Mouse (Mus musculus) CH12.LX (cell line): ENCODE measurements around the gene Slc5a11. TPM values are rescaled to one million over a fixed set of nuclear protein-coding genes. Genes with fewer than 3 reads are reported as not detected.

ENCODE experiments used
- DNase-seq: peaks from one replicate; pipeline ENCODE4 v3.0.0-alpha.2; 2013; ENCODE audit errors: extremely low read depth
- H3K27ac ChIP-seq: 2 replicates; pipeline ENCODE4 v1.5.1; 2012; ENCODE audit warnings: low read depth, mild to moderate bottlenecking, control low read depth, moderate library complexity; ENCODE audit not compliant: insufficient read depth
- H3K27me3 ChIP-seq: replicated peaks from 2 replicates; pipeline ENCODE3; 2012; ENCODE audit warnings: inconsistent platforms
- H3K36me3 ChIP-seq, 2 experiments: replicated peaks in 1 of 2; 2 replicates each; pipeline versions ENCODE3 to v1.6.1; 2012; ENCODE audit warnings: inconsistent platforms in 1 of 2, low read length in 1 of 2, mild to moderate bottlenecking in 1 of 2, mixed read lengths in 1 of 2, moderate library complexity in 1 of 2; ENCODE audit not compliant: control insufficient read depth in 1 of 2, insufficient read depth in 1 of 2
- H3K4me1 ChIP-seq, 2 experiments: 2 replicates each; pipeline ENCODE4 v1.6.1; 2012; ENCODE audit warnings: inconsistent platforms in 1 of 2, moderate library complexity in 1 of 2; ENCODE audit not compliant: insufficient read depth in 2 of 2, control insufficient read depth in 1 of 2
- H3K4me2 ChIP-seq: 2 replicates; pipeline ENCODE4 v1.6.1; 2012; ENCODE audit warnings: low read depth, mild to moderate bottlenecking, control low read depth; ENCODE audit not compliant: poor library complexity, insufficient read depth, severe bottlenecking
- H3K4me3 ChIP-seq, 3 experiments: fragments of 150-350 bp in 1 of 3; sonication (generic) in 1 of 3; replicated peaks in 1 of 3; 2 replicates each; pipeline versions ENCODE3 to v1.5.1; 2011 to 2012; ENCODE audit warnings: low read depth in 2 of 3, low read length in 2 of 3, mild to moderate bottlenecking in 2 of 3, moderate library complexity in 2 of 3, control low read depth in 1 of 3, improper control_type of control experiment in 1 of 3, inconsistent platforms in 1 of 3, mixed read lengths in 1 of 3; ENCODE audit not compliant: poor library complexity in 1 of 3
- H3K79me2 ChIP-seq: replicated peaks from 2 replicates; pipeline ENCODE4 v1.6.1; 2012; ENCODE audit warnings: mild to moderate bottlenecking, moderate library complexity; ENCODE audit not compliant: control insufficient read depth, poor library complexity, insufficient read depth, severe bottlenecking; ENCODE audit errors: extremely low read depth
- H3K9ac ChIP-seq: 2 replicates; pipeline ENCODE4 v1.6.1; 2012; ENCODE audit warnings: low read depth, mild to moderate bottlenecking, control low read depth, moderate library complexity; ENCODE audit not compliant: insufficient read depth
- H3K9me3 ChIP-seq: replicated peaks from 2 replicates; pipeline ENCODE3; 2012; ENCODE audit warnings: low read length, inconsistent platforms, mixed read lengths
- BHLHE40 ChIP-seq: IDR thresholded peaks from 2 replicates; pipeline ENCODE4 v1.6.1; 2011; ENCODE audit warnings: mild to moderate bottlenecking, low read depth, low read length, improper control_type of control experiment
- CHD1 ChIP-seq: IDR thresholded peaks from 2 replicates; pipeline ENCODE4 v1.6.1; 2012; ENCODE audit warnings: low read depth, low read length, improper control_type of control experiment, inconsistent platforms
- CTCF ChIP-seq, 2 experiments: IDR thresholded peaks in 1 of 2; conservative IDR thresholded peaks in 1 of 2; 2 replicates each; pipeline ENCODE4 v1.5.1; 2011 to 2012; ENCODE audit warnings: low read depth in 2 of 2, low read length in 2 of 2, improper control_type of control experiment in 1 of 2, inconsistent platforms in 1 of 2, mild to moderate bottlenecking in 1 of 2, moderate library complexity in 1 of 2
- EP300 ChIP-seq: IDR thresholded peaks from 2 replicates; pipeline ENCODE4 v1.6.1; 2011; ENCODE audit warnings: low read length, improper control_type of control experiment
- HCFC1 ChIP-seq: IDR thresholded peaks from 2 replicates; pipeline ENCODE4 v1.6.1; 2012; ENCODE audit warnings: low read depth, mild to moderate bottlenecking, inconsistent platforms, low read length, improper control_type of control experiment
- IRF4 ChIP-seq: IDR thresholded peaks from 2 replicates; pipeline ENCODE4 v1.6.1; 2014; ENCODE audit warnings: low read depth, mild to moderate bottlenecking, inconsistent platforms, low read length, improper control_type of control experiment
- JUN ChIP-seq: IDR thresholded peaks from 2 replicates; pipeline ENCODE4 v1.6.1; 2011; ENCODE audit warnings: low read depth, mild to moderate bottlenecking, low read length, improper control_type of control experiment, moderate library complexity; ENCODE audit not compliant: insufficient read depth
- JUND ChIP-seq: conservative IDR thresholded peaks from 2 replicates; pipeline ENCODE4 v1.6.1; 2011; ENCODE audit warnings: low read depth, low read length, improper control_type of control experiment
- MAFK ChIP-seq: IDR thresholded peaks from 2 replicates; pipeline ENCODE4 v1.6.1; 2011; ENCODE audit warnings: low read length, improper control_type of control experiment; ENCODE audit not compliant: insufficient replicate concordance
- MAX ChIP-seq: IDR thresholded peaks from 2 replicates; pipeline ENCODE4 v1.6.1; 2011; ENCODE audit warnings: low read length, improper control_type of control experiment
- MAZ ChIP-seq: IDR thresholded peaks from 2 replicates; pipeline ENCODE4 v1.6.1; 2012; ENCODE audit warnings: low read depth, mild to moderate bottlenecking, inconsistent platforms, low read length, improper control_type of control experiment, moderate library complexity
- MEF2A ChIP-seq: IDR thresholded peaks from 2 replicates; pipeline ENCODE4 v1.6.1; 2014; ENCODE audit warnings: low read depth, mild to moderate bottlenecking, inconsistent platforms, low read length, improper control_type of control experiment, borderline replicate concordance
- MXI1 ChIP-seq: IDR thresholded peaks from 2 replicates; pipeline ENCODE4 v1.6.1; 2011; ENCODE audit warnings: mild to moderate bottlenecking, low read depth, low read length, improper control_type of control experiment
- MYC ChIP-seq: IDR thresholded peaks from 2 replicates; pipeline ENCODE4 v1.6.1; 2011; ENCODE audit warnings: low read depth, mild to moderate bottlenecking, improper control_type of control experiment, low read length
- NRF1 ChIP-seq: IDR thresholded peaks from 2 replicates; pipeline ENCODE4 v1.6.1; 2014; ENCODE audit warnings: low read depth, mild to moderate bottlenecking, inconsistent platforms, low read length, improper control_type of control experiment, moderate library complexity
- POLR2A ChIP-seq: IDR thresholded peaks from 2 replicates; pipeline ENCODE4 v1.6.1; 2011; ENCODE audit warnings: low read depth, mild to moderate bottlenecking, improper control_type of control experiment, low read length
- RCOR1 ChIP-seq: conservative IDR thresholded peaks from 2 replicates; pipeline ENCODE4 v1.6.1; 2012; ENCODE audit warnings: low read depth, mild to moderate bottlenecking, inconsistent platforms, low read length, improper control_type of control experiment
- SIN3A ChIP-seq: IDR thresholded peaks from 2 replicates; pipeline ENCODE4 v1.6.1; 2012; ENCODE audit warnings: low read length, improper control_type of control experiment, inconsistent platforms
- SMC3 ChIP-seq: IDR thresholded peaks from 2 replicates; pipeline ENCODE4 v1.6.1; 2011; ENCODE audit warnings: low read depth, low read length, improper control_type of control experiment
- TBP ChIP-seq: conservative IDR thresholded peaks from 2 replicates; pipeline ENCODE4 v1.6.1; 2011; ENCODE audit warnings: low read depth, low read length, improper control_type of control experiment
- TCF12 ChIP-seq: IDR thresholded peaks from 2 replicates; pipeline ENCODE4 v1.6.1; 2014; ENCODE audit warnings: low read depth, mild to moderate bottlenecking, inconsistent platforms, low read length, improper control_type of control experiment
- UBTF ChIP-seq: IDR thresholded peaks from 2 replicates; pipeline ENCODE4 v1.6.1; 2012; ENCODE audit warnings: low read depth, mild to moderate bottlenecking, inconsistent platforms, low read length, improper control_type of control experiment, moderate library complexity
- USF1 ChIP-seq: IDR thresholded peaks from 2 replicates; pipeline ENCODE4 v1.6.1; 2014; ENCODE audit warnings: low read depth, mild to moderate bottlenecking, inconsistent platforms, low read length, improper control_type of control experiment
- USF2 ChIP-seq: conservative IDR thresholded peaks from 2 replicates; pipeline ENCODE4 v1.6.1; 2011; ENCODE audit warnings: low read depth, low read length, improper control_type of control experiment
- ZC3H11A ChIP-seq: IDR thresholded peaks from 2 replicates; pipeline ENCODE4 v1.6.1; 2012; ENCODE audit warnings: low read depth, mild to moderate bottlenecking, inconsistent platforms, low read length, improper control_type of control experiment
- ZKSCAN1 ChIP-seq: IDR thresholded peaks from 2 replicates; pipeline ENCODE4 v1.6.1; 2012; ENCODE audit warnings: low read depth, inconsistent platforms, low read length, improper control_type of control experiment, borderline replicate concordance
- ZMIZ1 ChIP-seq: IDR thresholded peaks from 2 replicates; pipeline ENCODE4 v1.6.1; 2012; ENCODE audit warnings: low read depth, mild to moderate bottlenecking, inconsistent platforms, low read length, improper control_type of control experiment
- ZNF384 ChIP-seq: IDR thresholded peaks from 2 replicates; pipeline ENCODE4 v1.6.1; 2012; ENCODE audit warnings: low read depth, low read length, improper control_type of control experiment, inconsistent platforms
- dilution Hi-C: fragments of 300-500 bp; cut with MboI; formaldehyde crosslinking; loops from 2 replicates; pipeline ENCODE4 v1.14.3; 2020; ENCODE audit warnings: low sequenced_read_pairs; ENCODE audit not compliant: extremely low pct_unique_long_range_greater_than_20kb, extremely low pct_ligation_motif_present
- in situ Hi-C: fragments of 300-500 bp; cut with MboI; formaldehyde crosslinking; loops from 3 replicates; pipeline ENCODE4 v1.14.3; 2019; ENCODE audit warnings: low sequenced_read_pairs, low pct_ligation_motif_present, low pct_unique_long_range_greater_than_20kb, mixed read lengths
- polyA plus RNA-seq: library from polyadenylated mRNA; unstranded; fragments of >175 nt; gene quantifications from 2 replicates; pipeline ENCODE4 v1.2.1, GENCODE M21; 2012; ENCODE audit warnings: low read depth; ENCODE audit not compliant: insufficient read length
- total RNA-seq, 2 experiments: library from RNA; depleted of rRNA; stranded (reverse); fragments of 300-350 nt in 1 of 2; fragments of >200 nt in 1 of 2; gene quantifications; 2 replicates each; pipeline ENCODE4 v1.2.3; 2012 to 2014

Gene Slc5a11
- total and polyA plus RNA-seq, 3 experiments, result 0.38 to 1.3 (median 1.2) TPM

DNA sequence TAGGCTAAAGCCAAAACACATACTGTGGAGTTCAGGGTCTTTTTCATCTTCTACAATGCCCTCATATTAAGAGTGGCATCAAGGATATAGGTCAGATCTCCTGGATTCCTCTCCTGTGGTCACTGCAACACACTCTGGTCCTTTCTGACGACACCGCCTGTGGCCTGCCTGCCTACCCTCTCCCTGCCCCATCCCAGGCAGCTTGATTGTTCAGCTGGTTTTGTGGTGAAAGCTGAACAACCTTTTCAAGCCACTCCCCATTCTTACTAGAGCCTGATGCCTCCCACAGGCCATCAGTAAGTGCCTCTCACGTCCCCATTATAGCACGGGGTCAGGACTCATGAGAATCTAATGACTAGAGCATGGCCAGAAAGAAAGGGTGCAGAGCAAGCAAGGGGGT lies 74.6 kb downstream of the Slc5a11 start:
- in situ Hi-C loops, result no loop called here

GRCm38 (mm10) chr7:123291942-123292341 lies 77.4 kb downstream of the Slc5a11 start:
- Histone ChIP-seq H3K4me3 (no peak overlapping the region), H3K79me2 (no peaks in the 10 kb centered on the region; the same call in 1 of the 2 replicates), H3K4me1 (peaks cover 0 to 20% of the 10 kb centered on the region in 2 experiments; a peak in 2 of 4 replicates), H3K27ac (no peak overlapping the region), H3K9me3 (no peaks in the 10 kb centered on the region), H3K4me2 (no peak overlapping the region), H3K27me3 (no peaks in the 10 kb centered on the region), H3K36me3 (peaks cover 58 to 98% of the 10 kb centered on the region in 2 experiments), H3K9ac (no peak overlapping the region)
- dilution Hi-C loops, result no loop called here
- DNase-seq, result no peak
- in situ Hi-C loops, result no loop called here
- TF ChIP-seq RCOR1, result no peak
- TF ChIP-seq JUN, result no peak
- no peak for TF ChIP-seq NRF1
- no peak for TF ChIP-seq BHLHE40
- no peak for TF ChIP-seq USF1
- no peak for TF ChIP-seq TBP
- TF ChIP-seq USF2, result no peak
- no peak for TF ChIP-seq JUND
- no peak for TF ChIP-seq POLR2A
- TF ChIP-seq ZMIZ1, result no peak
- no peak for TF ChIP-seq HCFC1
- TF ChIP-seq MYC, result no peak
- no peak for TF ChIP-seq TCF12
- TF ChIP-seq ZNF384, result no peak

More for the DNA sequence above, 74.6 kb downstream of the Slc5a11 start:
- H3K4me2 ChIP-seq, result no peak overlapping the region
- peaks cover 59 to 97% of the 10 kb centered on the region in 2 experiments for H3K36me3 ChIP-seq
- H3K27ac ChIP-seq, result no peak overlapping the region
- no peaks in the 10 kb centered on the region; the same call in 1 of the 2 replicates for H3K79me2 ChIP-seq
- H3K4me1 ChIP-seq, result peaks cover 0 to 20% of the 10 kb centered on the region in 2 experiments; a peak in 2 of 4 replicates
- no peaks in the 10 kb centered on the region for H3K27me3 ChIP-seq
- H3K4me3 ChIP-seq, result no peak overlapping the region
- no peak for DNase-seq
- no peak overlapping the region for H3K9ac ChIP-seq
- dilution Hi-C loops, result no loop called here
- no peaks in the 10 kb centered on the region for H3K9me3 ChIP-seq
- TF ChIP-seq BHLHE40 (no peak), SIN3A (no peak), MAZ (no peak), CHD1 (no peak), ZC3H11A (no peak), IRF4 (no peak), MEF2A (no peak), ZKSCAN1 (no peak), CTCF (conservative IDR thresholded peaks at IDR 0.05 in 1 of 2, IDR thresholded peaks at IDR 0.05 in 1 of 2; ENCODE audit: low read depth in 2 of 2, low read length in 2 of 2) (no peak), UBTF (no peak), HCFC1 (no peak), MAFK (no peak), EP300 (no peak), RCOR1 (no peak), SMC3 (no peak), MAX (no peak), MXI1 (no peak), JUN (no peak)
